Mouse (Mus musculus) liver, embryonic 14.5 days (tissue): Measurements from ENCODE around the gene Cyb561a3.

Source experiments
- CTCF ChIP-seq: IDR thresholded peaks from 2 replicates; pipeline ENCODE4 v1.5.1; 2016; ENCODE audit warnings: antibody characterized with exemption, low read depth, control low read depth
- EP300 ChIP-seq: IDR thresholded peaks from 2 replicates; pipeline ENCODE4 v1.6.1; 2016; ENCODE audit warnings: antibody characterized with exemption, low read depth

DNA sequence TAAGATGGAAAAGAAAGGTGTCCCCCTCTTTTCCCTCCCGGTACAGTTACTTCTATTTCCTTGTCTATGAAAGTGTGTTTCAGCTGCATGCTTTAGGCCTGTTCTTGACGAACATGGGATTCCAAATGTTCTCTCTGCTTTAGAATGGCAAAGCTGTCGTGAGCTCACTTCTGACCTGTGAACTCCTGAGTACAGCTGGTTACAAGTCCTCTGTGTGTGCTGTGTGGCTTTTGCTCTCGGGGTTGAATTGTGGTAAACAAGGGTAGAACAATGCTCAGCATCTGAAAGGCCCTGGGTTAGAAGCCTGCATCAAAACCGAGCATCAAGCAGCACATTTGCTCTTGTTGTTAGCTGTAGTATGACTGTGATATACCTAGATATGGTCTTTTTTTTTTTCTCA, 14.6 kb upstream of the Cyb561a3 start:
- TF ChIP-seq CTCF = no peak
- TF ChIP-seq EP300 = no peak
